Mouse (Mus musculus): ENCODE measurements at regions not wholly inside any gene's neighbourhood (a gene's known extent, or its start where the extent isn't known, plus 50 kb on each side); places are given as distances from the start of the nearest gene placed in this dataset.

DNA sequence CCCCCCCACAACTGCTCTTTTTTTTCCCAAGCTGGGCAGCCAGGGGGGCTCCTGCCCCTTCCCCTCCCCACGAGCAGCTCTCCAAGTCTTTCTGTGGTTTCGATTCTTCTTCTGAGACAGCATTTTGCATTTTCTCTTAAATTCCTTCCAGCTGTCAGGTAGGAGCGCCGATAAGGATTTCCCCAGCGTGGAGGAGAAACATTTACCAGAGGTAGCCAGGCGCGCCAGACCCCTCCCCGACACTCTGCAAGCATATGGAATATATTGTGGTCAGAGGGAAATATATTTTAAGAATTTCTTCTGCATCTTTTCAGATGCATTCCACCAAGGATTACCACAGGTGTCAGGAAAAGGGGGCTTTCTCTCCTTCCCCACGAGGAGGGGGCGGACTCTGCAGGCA, 111.9 kb downstream of the Tbx5 start:
- no peak for DNase-seq

DNA sequence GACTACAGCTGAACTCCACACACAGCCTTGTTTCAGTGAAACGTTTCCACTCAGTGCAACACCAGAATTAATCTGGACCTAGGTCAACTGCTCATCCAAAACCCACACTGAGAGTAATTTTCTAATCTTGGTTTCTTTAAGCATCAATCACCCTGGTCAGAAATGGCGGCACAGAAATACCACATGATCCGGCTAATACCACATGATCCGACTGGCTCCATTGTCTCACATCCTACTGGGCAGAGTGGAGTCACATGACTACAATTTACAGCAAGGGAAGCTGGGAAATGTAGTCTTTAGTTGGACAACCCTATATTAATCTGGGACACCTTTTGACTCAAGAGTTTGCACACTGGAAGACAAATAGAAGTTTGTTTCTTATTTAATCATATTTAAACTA, 115.9 kb downstream of the Tbx5 start:
- no peak for DNase-seq

DNA sequence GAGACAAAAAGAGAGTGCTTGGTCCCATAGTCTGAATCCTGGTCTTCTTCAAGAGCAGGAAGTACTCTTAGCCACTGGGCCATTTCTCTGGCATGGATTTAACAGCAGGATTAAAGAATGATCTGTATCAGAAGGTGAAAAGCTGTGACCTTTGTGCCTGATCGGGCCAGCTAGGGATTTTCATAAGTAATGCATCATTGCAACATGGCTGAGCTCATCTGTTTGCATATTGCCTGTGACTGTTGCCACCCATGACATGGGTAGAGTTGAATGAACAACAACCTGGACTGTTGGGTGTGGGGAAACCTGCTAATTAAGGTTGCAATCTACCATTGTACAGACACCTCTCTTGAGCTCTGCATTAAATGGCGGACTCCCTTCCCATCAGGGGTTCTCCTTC, 119.6 kb downstream of the Tbx5 start:
- no peak for DNase-seq

DNA sequence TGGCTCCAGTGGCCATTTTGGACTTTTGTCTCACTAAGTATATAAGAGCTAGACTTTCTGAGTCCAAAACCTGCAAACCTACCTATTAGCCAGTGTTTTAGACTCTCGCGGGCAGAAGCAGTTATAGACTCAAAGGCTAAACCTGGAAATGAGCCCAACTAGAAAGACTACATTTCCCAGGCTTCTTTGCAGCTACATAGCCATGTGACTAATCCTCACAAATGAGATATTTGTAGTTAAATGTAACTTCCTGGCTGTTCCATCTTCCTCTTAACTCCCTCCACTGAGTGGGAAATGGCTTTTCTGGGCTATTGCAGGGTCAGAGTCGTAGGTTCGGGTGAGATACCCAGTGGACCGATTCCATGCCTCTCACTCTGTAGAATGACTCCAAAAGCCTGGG, 120.7 kb downstream of the Tbx5 start:
- DNase-seq: no peak

DNA sequence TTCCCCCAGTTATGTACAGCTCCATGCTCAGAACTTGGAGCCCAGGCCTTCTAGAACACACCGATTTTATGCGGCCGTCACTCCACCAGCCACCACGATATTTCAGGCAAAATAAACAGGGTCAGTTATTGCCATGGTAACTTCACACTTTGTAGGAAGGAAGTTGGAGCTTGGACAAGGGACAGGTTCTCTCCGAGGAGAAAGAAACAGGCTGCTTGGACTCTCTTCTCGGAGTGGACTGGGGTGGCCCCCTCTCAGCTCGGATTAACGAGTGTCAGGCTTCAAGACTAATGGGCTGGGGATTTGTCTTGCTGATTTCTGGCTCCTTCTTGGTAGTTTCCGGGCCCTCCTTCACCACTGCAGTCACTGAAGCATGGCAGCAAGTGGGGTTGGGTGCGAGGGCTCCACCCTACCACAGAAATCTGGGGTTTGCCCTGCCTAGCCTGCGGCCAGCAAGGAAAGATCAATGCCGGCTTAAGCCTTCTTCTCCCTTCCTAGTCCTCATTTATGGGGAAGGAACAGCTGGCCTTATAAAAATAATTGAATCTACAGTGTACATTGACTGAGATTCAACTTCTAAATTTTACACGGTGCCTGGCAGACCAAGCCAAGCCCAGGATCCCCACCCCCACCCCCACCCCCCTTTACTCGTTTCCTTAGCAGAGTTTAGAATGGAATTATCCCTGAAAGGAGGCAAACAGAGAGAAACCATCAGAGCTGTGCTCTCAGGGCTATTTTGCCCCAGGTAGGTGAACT, 121.5 kb downstream of the Tbx5 start:
- no peak for DNase-seq

DNA sequence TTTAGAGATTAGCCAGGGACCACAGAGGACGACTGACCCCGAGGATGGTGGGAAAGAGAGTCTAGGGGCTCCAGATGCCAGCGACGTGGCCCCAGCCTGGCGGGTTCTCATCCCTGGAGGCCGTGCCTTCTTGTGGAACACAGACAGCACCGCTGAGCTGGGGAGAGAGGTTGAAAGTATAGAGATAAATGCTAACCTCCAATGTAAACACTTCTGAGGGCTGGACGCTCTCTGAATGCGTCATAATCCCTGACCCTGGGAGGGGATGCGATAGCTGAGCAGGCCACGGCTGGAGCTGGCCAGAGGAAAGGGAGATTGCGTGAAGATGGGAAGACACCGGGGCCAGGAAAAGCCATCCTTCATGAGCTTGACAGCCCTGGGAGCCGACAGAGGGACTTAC, 126.5 kb downstream of the Tbx5 start:
- DNase-seq: no peak

DNA sequence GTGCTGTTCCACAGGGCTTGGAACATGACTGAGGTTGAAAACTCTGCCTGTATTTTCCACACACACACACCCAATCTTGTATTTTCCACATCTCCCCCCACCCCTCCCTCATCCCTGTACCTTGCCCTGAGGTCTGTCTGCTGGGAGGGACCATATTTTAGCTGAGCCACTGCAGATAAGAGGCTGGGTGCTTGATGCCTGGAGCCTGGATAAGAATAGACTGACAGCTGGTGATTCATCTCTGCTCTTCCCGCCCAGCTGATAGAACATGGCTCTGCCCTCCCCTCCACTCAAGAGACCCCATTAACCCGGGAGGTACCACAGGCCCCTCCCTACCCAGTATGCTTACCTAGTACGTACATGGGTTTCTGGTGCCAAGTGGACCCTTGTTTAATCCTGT, 132.3 kb downstream of the Tbx5 start:
- DNase-seq: no peak

DNA sequence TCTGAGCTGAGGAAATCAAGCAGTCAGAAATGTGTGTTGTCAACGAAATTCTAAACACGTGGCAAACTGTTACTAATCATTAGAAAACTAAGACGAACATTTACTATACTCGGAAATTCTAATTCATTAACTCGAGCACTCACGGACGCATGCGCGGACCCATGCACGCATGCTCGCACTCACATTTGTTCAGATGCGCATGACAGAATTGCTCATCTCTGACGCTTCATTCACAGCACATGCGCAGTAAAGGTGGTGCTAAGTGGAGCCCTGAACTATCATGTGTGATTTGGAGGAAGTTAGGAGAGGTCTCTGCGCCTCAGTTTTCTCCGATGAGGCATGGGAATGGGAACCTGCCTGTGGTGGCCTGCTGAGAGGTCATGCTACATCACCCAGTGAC, 138.8 kb downstream of the Tbx5 start:
- DNase-seq: no peak

DNA sequence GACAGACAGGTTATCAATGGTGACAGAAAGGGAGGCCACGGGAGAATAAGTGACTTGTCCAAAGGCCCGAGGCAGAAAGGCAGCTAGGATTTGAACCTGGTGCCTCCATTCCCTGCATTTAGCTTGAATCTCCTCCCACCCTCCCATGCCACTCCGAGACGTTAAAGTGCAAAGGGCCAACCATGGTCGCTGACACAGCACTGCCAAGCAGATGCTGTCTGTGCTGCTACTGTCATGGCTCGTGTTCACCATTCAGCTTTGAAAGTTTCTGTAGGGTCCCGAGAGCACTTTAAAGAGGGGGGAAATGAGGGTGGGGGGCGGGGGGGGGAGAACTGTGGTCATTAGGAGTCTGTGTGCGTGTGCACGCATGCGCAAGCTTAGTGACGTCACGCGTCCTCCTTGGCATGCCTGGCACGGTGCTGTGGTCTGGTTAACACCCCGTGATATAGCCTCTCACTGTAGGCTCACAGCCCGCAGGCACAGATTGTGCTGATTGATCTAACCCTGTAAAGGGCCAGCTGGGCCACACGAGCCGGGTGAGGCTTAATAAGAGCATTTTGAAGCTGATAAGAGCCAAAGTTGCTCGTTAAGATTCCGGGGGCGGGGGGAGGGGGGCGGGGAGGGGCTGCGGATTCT, 140.5 kb downstream of the Tbx5 start:
- DNase-seq: peak; percentile 13 to 36

DNA sequence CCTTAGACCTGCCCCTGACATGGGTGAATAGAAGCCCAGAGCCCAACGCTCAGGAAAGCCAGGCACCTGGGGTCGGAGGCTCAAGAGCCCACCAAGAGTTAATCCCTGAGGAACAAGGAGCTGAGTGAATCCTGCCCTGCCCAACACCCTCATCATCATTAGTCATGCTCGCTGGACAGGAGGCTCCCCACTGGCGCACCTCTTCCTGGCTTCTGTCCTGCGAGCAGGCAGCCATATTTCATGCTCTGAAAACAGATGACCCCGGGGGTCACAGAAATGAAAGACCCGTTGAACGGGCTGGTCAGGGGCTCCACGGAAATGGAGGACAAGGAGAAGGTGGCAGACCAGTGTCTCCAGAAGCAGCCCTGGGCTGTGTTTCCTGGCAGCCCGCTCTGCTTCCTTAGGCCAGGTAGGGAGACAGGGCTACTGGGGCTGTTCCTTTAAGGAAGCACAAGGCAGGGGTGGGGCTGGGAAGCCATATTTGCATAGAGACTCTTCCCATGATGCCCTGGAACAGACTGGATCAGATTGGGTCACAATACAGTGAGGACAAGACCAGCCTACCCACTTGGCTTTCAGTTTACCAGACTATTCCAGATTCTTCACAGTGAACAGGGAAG, 138.1 kb upstream of the Rbm19 start:
- no peak for DNase-seq

DNA sequence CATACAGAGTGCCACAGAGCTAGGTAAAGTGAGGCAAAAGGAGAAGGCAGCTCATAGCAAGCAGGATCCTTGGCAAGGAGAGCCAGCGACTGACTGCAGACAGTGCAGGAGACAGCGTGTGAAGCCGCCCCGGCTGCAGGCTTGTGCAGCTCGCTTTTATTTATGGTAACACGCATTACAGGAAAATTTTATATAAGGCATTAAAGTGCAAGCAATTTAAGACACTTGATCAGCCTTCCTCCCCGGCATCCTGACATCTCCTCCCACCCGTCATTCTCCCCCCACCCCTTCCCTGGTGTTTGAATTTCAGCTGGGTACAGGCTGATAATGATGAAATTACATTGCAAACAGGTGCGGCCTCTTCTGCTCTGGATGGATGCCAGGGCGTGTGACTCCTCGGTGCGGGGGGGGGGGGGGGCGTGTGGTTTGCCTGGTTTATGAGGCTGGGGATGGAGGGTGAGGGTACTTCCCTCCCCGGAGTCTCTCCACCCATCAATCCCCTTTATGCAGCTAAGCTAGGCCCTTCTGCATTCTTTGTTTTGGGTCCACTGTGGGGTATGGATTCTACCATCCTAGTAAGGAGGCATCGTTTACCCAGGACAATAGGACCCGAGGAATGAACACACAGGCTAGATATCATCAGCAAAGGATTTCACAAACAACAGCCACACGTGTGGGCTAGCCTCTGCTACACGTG, 135.0 kb upstream of the Rbm19 start:
- DNase-seq: no peak

DNA sequence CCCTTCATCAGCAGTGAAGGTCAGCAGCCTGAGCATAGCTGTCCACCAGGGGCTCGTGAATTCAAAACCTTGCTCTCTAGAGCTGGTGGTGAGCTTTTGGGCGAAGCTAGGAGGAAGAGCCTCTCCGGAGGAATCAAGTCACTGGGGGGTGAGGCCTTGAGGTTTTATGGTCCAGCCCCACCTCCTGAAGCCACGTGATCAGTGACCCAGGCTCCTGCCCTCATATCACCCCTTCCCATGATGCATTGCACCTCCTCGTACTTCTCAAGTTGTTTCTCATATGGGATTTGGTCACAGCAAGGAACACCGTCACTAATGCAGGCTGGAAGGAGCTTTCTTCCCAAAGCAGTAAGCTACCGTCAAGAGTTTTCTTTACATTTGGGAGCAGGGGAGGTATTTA, 132.1 kb upstream of the Rbm19 start:
- DNase-seq: no peak

DNA sequence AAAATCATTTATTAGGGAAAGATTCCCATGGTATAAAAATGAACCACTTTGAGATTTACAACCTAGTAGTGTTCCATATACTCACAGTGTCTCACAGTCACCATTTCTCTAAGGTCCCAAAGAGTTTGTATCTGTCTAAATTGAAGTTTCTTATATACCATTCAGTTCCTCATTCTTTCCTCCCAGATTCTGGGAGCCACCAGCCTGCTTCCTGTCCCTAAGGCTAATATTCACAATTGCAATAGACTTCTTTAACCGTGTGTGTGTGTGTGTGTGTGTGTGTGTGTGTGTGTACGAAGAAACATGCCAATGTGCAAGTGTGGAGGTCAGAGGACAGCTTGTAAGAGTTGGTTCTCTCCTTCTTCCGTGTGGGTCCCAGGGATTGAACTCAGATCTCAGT, 124.1 kb upstream of the Rbm19 start:
- no peak for DNase-seq

DNA sequence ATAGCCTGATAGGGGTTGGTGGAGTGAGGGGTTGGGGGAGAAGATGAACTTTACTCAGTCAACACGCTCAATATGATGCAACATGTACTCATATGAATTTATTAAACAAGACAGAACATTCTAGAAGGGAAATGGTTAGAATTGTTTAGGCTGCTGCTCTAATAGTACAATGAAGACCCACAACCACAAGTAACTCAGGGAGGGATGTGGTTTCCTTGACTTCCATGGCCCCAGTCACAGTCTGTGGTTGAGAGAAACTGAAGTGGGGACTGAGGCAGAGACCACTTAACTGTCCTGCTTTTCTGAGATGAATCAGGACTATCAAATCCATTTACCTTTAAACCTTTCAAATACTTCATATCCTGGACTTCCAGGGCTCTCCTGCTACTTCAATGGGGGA, 120.5 kb upstream of the Rbm19 start:
- no peak for DNase-seq

DNA sequence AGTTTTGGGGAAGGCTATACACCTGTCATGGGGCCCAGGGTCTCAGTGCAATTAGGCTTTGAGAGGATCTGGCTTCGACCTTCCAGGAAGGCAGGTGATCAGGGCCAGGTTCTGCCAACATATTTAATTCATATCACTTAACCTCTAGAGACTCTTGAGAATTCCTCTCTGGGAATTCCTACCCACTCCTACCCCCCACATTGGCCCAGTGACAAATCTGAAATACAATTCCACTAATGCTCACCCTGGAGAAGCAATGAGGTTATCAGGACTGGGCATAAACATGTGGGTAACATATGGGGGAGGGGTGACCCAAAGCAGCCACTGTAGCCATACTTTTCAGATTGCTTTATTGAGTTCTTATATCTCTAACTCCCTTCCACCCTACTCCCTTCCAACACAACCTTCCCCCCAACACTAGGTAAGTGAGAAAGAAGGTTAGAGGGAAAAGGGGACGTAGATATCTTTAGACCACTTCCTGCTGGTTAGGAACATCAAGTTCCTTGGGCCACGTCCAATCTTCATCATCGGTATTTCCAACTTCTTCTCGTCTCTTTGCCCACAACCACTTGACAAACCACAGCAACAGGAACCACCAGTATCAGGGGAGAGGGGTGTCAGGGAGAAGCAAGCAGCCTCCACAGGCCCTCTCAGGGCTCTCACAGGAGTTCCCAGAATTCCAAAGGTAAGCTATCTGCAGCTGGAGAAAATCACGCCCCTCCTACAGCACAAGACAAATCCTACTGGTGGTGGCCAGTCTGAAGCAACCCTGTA, 110.4 kb upstream of the Rbm19 start:
- DNase-seq: no peak

DNA sequence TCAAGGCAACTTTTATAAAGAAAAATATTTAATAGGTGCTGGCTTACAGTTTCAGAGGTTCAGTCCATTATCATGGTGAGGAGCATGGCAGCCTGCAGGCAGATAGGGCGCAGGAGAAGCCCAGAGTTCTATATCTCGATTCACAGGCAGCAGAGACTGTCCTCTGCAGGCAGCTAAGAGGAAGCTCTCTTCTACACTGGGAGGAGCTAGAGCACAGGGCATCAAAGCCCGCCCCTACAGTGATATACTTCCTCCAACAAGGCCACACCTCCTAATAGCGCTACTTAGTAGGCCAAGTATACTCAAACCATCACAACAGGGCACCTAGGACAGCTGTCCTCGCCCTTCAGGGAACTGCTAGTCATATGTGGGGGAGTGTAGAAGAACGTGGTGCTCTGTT, 108.5 kb upstream of the Rbm19 start:
- DNase-seq: no peak

DNA sequence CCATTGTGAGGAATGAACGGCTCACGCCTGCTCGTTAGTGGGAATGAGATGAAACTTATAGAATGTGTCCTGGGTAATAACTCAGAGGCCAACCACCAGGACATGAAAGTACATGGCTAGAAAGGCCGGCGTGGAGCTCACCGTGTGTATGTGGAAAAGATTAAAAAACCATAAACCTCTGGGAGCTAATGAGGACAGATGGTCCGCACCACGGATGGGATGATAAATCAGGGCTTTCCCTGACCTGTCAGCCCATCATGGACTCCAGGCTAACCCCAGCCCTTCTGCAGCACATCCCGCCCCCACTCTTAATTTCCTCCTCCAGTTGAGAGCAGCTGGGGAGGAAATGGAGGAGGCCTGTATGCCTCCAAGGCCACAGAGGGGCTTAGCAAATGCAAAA, 108.0 kb upstream of the Rbm19 start:
- DNase-seq: no peak

DNA sequence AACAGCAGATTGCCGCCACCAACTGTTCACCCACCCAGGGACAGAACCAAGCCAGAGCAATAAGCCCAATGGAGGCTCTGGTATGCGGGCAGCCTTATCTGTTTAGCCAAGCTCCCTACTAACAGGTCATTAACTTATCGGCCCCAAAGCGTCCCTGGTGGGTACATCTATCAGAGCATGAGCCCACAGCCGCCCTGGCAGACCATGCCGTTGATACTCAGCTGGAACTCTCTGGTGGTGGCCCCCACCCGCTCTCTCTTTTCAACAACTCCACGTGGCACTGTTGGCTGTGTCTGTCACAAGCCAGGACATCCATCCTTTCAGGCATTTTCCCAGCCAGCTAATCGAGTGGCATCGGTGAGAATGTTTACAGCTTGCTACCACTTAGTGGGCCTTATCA, 100.8 kb upstream of the Rbm19 start:
- DNase-seq: no peak

DNA sequence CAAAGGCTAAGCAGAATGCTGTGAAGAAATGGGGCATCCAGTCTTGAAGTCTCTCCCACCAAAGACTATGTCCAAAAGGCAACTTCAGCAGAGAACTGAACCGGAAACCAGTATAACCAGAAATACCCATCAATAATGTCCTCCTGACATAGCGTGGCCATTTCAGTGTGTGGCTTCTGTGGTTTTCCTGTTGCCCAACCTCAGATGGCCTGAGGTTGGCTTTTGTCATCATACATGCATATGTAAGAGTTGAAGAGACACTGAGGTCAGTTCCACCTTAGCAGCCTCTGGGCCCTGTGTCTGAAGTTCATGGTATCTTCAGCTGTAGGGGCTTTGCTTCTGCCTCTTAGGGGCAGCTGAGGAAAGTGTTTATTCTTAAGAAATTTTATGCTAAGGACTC, 98.1 kb upstream of the Rbm19 start:
- DNase-seq: no peak

DNA sequence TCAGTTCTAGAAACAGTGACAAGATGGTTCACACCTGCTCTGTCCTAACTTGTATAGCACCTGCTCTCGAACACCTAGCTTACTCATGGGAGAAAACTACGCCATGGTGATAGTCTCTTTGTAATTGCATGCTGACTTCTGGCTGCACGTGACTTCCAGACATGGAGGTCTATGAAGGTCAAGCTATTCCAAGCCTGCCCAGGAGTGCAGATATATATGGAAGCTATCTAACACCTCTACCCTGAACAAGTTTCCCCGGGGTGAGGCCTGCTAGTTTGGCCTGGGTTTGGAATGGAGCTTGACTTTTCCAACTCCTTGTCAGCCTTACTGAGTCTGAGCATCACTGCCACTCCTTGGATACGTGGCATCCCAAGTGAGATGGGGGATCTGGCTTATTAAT, 95.5 kb upstream of the Rbm19 start:
- no peak for DNase-seq

DNA sequence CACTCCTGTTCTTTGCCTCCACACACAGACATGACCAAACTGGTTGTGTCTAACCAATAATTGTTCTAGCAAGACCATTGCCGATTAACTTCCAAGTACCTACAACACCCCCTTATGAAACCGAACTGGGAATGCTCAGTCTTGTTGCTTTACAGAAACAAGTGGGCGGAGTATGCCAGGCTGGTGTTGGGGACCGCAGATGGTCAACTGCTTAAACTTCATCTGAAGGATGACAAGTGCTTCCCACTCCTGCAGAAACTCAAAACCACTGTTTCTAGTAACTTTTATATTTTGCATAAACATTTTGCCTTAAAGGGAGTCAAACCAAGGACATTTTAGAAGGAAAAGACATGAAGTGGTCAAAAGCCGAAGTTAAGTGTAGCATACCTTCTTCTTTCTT, 94.0 kb upstream of the Rbm19 start:
- no peak for DNase-seq

DNA sequence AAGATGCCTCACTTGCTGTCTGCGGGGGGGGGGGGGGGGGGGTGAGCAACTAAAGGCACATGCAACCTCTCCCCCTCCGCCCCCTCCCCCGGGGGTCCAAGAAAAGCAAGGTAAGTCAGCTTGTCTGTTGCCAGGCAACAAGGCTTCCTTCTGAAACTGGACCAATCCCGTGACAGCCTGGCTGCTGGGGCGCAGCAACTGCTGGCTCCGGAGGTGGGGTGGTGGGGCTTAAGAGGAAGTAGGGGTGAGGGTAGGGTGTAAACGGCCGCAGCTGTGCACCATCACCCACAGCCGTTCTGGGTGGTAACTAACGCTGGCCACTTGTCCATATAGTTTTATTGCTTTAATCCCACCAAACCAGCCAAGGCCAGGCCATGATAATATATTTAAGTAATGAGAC, 92.2 kb upstream of the Rbm19 start:
- DNase-seq: no peak

DNA sequence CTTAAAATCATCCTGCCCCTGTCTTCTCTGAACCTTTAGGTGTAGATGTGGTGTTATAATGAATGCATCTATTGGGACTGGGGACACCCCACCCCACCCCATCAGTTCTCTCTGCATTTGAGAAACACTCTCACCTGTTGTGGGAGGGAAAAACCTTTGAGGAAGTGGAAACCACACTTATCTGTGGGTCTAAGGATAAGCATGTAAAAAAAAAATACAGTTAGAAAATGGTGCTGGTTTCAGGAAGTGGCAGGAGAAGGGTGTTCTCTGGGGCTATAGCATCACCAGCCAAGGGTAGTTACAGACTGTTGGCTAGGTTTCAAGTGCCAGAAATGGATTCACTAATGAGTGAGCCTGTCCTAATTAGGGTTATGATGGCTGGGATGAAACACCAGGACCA, 91.1 kb upstream of the Rbm19 start:
- no peak for DNase-seq

All from lung, adult 18-20 months (tissue).